21 mouse cellular contexts compared by ENCODE assay signal in the genomic region with DNA sequence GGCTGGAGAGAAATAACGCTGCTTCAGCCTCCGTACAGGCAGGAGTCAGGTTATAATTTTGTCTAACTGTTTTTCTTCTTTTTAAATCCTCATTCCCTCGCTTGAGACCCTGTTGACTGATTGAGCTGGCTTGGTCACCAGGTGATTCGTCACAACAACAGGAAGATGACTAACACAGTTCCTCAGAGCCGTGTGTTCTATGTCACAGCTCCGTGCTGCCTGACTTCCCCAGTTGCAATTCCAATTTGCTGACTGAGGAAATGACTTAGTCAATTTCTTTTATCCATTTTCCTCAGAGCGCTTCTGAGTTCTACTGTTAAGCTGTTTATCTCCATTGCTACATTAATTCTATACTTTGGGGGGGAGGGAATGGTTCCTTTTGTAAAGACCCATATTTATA. TPM values are rescaled to one million over a fixed set of nuclear protein-coding genes. Genes with fewer than 3 reads are reported as not detected.
DNase-seq lines count a peak whose midpoint lies in the region; ATAC-seq and TF ChIP-seq lines count a peak whose summit lies in the region.
"Had no signal": no experiment of that assay in that cellular context is flagged by ENCODE, and none has a peak within 500 bp of the region (broad histone marks: within the 10 kb centered on the region; RNA-seq: fewer than 3 reads in every experiment).

No protein-coding gene starts in this region.

- no peaks in the 10 kb centered on the region for H3K27me3 ChIP-seq in intestine, embryonic 16.5 days (replicated peaks; ENCODE audit: control insufficient read depth, insufficient read depth, low read length)
- H3K27me3 ChIP-seq in intestine, postnatal 0 days (replicated peaks; ENCODE audit: control insufficient read depth, insufficient read depth, low read length): no peaks in the 10 kb centered on the region
- H3K27me3 ChIP-seq in small intestine, adult 2 months (ENCODE audit: control insufficient read depth, insufficient read depth, low read length): no peaks in the 10 kb centered on the region
- H3K27me3 ChIP-seq: forebrain, embryonic 13.5 days; heart, embryonic 15.5 days; hindbrain, embryonic 15.5 days had no signal

- no peaks in the 10 kb centered on the region for H3K36me3 ChIP-seq in intestine, embryonic 16.5 days (ENCODE audit: control insufficient read depth, insufficient read depth, low read length)
- H3K36me3 ChIP-seq in intestine, postnatal 0 days (ENCODE audit: control insufficient read depth, insufficient read depth): no peaks in the 10 kb centered on the region
- H3K36me3 ChIP-seq in small intestine, adult 2 months (ENCODE audit: control insufficient read depth, insufficient read depth, low read length): no peaks in the 10 kb centered on the region
- H3K36me3 ChIP-seq: embryonic facial prominence, embryonic 10.5 days; heart, embryonic 10.5 days; heart, embryonic 15.5 days; hindbrain, embryonic 15.5 days had no signal

- no peak overlapping the region for H3K4me2 ChIP-seq in intestine, embryonic 16.5 days (ENCODE audit: low read depth, low read length)
- H3K4me2 ChIP-seq in intestine, postnatal 0 days (replicated peaks; ENCODE audit: low read depth): no peak overlapping the region
- H3K4me2 ChIP-seq: forebrain, embryonic 13.5 days; heart, embryonic 15.5 days; hindbrain, embryonic 15.5 days had no signal

- H3K9me3 ChIP-seq in intestine, embryonic 16.5 days (ENCODE audit: control insufficient read depth, low read length): no peaks in the 10 kb centered on the region
- H3K9me3 ChIP-seq in intestine, postnatal 0 days (ENCODE audit: control insufficient read depth): no peaks in the 10 kb centered on the region
- H3K9me3 ChIP-seq: embryonic facial prominence, embryonic 10.5 days; forebrain, embryonic 13.5 days; heart, embryonic 10.5 days; heart, embryonic 15.5 days; hindbrain, embryonic 15.5 days had no signal

- 71% methylated on average over 7 of the region's 7 CpGs for WGBS in intestine, embryonic 16.5 days
- 69% methylated on average over 7 of the region's 7 CpGs for WGBS in intestine, postnatal 0 days
- WGBS in small intestine, adult 2 months: 64% methylated on average over 7 of the region's 7 CpGs

- peak; percentile 8 for DNase-seq in 3T3-L1 (ENCODE audit: low read depth, low spot score)
- no peak for DNase-seq in urinary bladder, postnatal 25 days (ENCODE audit: low spot score)
- no peak for DNase-seq in frontal cortex, postnatal 10 days (ENCODE audit: low spot score in 2 of 2)
- DNase-seq: adrenal gland, adult 8-10 months; adrenal gland, postnatal 36 days; cerebellum, adult 11 months; cerebellum, adult 8-10 months; cerebellum, postnatal 25 days; forebrain, postnatal 0 days; gastrocnemius, postnatal 36 days; heart, adult 18-20 months; heart, postnatal 14 days had no signal

- no peak overlapping the region for H3K4me3 ChIP-seq in intestine, embryonic 16.5 days (ENCODE audit: low read length)
- H3K4me3 ChIP-seq in intestine, postnatal 0 days (ENCODE audit: low read depth, low read length): no peak overlapping the region
- H3K4me3 ChIP-seq in bone marrow macrophage, adult 2 months (ENCODE audit: insufficient read depth, low read length): no peak overlapping the region
- no peak overlapping the region for H3K4me3 ChIP-seq in small intestine, adult 2 months (ENCODE audit: low read depth, low read length)
- H3K4me3 ChIP-seq: embryonic facial prominence, embryonic 10.5 days; forebrain, embryonic 13.5 days; heart, embryonic 10.5 days; heart, embryonic 15.5 days; hindbrain, embryonic 15.5 days had no signal

- ATAC-seq in intestine, embryonic 16.5 days: no peak
- no peak for ATAC-seq in intestine, postnatal 0 days
- ATAC-seq: forebrain, embryonic 13.5 days; forebrain, postnatal 0 days had no signal

- peak overlapping the region; percentile 28; the same call in 1 of the 2 replicates for H3K27ac ChIP-seq in intestine, embryonic 16.5 days (ENCODE audit: low read length)
- H3K27ac ChIP-seq in intestine, postnatal 0 days (ENCODE audit: low read depth, low read length): no peak overlapping the region
- H3K27ac ChIP-seq in bone marrow macrophage, adult 2 months (ENCODE audit: insufficient read depth, low read depth, low read length): peak overlapping the region; percentile 65
- H3K27ac ChIP-seq in small intestine, adult 2 months (ENCODE audit: insufficient read depth, low read depth, low read length): peak overlapping the region; percentile 52; the same call in 1 of the 2 replicates
- H3K27ac ChIP-seq: embryonic facial prominence, embryonic 10.5 days; forebrain, embryonic 13.5 days; heart, embryonic 10.5 days; heart, embryonic 15.5 days; hindbrain, embryonic 15.5 days had no signal

- peaks cover 6% of the 10 kb centered on the region; the same call in 1 of the 2 replicates for H3K4me1 ChIP-seq in intestine, embryonic 16.5 days (ENCODE audit: control insufficient read depth, insufficient read depth, low read length)
- peaks cover 4% of the 10 kb centered on the region; the same call in 1 of the 2 replicates for H3K4me1 ChIP-seq in intestine, postnatal 0 days (replicated peaks; ENCODE audit: control insufficient read depth, insufficient read depth, low read length)
- peaks cover 32% of the 10 kb centered on the region for H3K4me1 ChIP-seq in bone marrow macrophage, adult 2 months (ENCODE audit: control insufficient read depth, insufficient read depth, low read length)
- H3K4me1 ChIP-seq in small intestine, adult 2 months (ENCODE audit: control insufficient read depth, insufficient read depth, insufficient read length, low read length): peaks cover 11% of the 10 kb centered on the region; the same call in 1 of the 2 replicates
- H3K4me1 ChIP-seq: forebrain, embryonic 13.5 days had no signal

- no peak for TF ChIP-seq CTCF in intestine, postnatal 0 days (IDR thresholded peaks at IDR 0.05; ENCODE audit: low read depth)
- TF ChIP-seq CTCF in bone marrow macrophage, adult 2 months (IDR thresholded peaks at IDR 0.05; ENCODE audit: low read depth, low read length): no peak
- no peak for TF ChIP-seq CTCF in small intestine, adult 2 months (IDR thresholded peaks at IDR 0.05; ENCODE audit: extremely low read depth, insufficient read length, insufficient replicate concordance, low read depth, low read length)

- H3K9ac ChIP-seq in intestine, embryonic 16.5 days (ENCODE audit: low read depth, low read length): no peak overlapping the region
- H3K9ac ChIP-seq in intestine, postnatal 0 days (ENCODE audit: low read depth, low read length): no peak overlapping the region
- H3K9ac ChIP-seq: forebrain, embryonic 13.5 days; forebrain, postnatal 0 days; heart, embryonic 15.5 days; hindbrain, embryonic 15.5 days had no signal

- TF ChIP-seq POLR2A in bone marrow macrophage, adult 2 months (IDR thresholded peaks at IDR 0.05; ENCODE audit: borderline replicate concordance, low read depth, low read length): no peak
- TF ChIP-seq POLR2A in small intestine, adult 2 months (IDR thresholded peaks at IDR 0.05; ENCODE audit: low read depth, low read length): no peak

RNA-seq across cellular contexts. Expression of a gene that starts 1.8 kb away (rescaled TPM):
- polyA plus RNA-seq in intestine, embryonic 16.5 days (2015; fragmentation: Nextera tagmentation; extraction: Ambion mirVana): 16.5 and 17.9 TPM in 2 replicates
- 19.1 and 21.7 TPM in 2 replicates for polyA plus RNA-seq in intestine, postnatal 0 days (2015; fragmentation: Nextera tagmentation; extraction: Ambion mirVana)
- 17.7 and 20.0 TPM in 2 replicates for polyA plus RNA-seq in bone marrow macrophage, adult 2 months (2012; ENCODE audit: insufficient read depth, insufficient read length, missing spikeins)
- polyA plus RNA-seq in small intestine, adult 2 months (2012; rRNA removed): 3.4 and 6.2 TPM in 2 replicates
